Mouse (Mus musculus) E14TG2a.4 (cell line): ENCODE measurements around the gene Tmem246.

Experiments
- CTCF ChIP-seq: conservative IDR thresholded peaks from 2 replicates; pipeline ENCODE4 v1.5.1; 2014; ENCODE audit warnings: low read length
- POU5F1 ChIP-seq: IDR thresholded peaks from 2 replicates; pipeline ENCODE4 v1.6.1; 2014; ENCODE audit warnings: low read length, borderline replicate concordance

DNA sequence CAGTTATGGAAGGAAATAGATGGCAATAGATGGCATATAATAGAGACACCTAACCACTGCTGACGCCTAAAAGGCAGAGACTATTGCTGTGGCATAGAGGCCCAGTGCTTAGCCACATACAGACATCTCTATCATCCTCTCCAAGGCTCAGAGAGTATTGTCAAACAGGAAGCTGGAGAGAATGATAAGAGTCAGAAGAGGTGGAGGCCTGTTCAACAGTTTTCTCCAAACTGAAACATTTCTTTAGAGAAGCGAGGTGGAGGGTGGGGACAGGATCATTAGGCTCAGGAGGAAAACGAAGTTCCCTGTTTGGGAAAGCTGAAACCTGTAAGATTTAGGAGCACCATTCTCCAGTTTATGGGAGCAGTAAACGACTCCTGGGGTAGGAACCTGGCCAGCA lies 16.4 kb downstream of the Tmem246 start:
- TF ChIP-seq CTCF (no peak), POU5F1 (no peak)
